Mouse (Mus musculus) olfactory bulb, adult 2 months (tissue): ENCODE data around the gene Metrn. TPM values are rescaled to one million over a fixed set of nuclear protein-coding genes. Genes with fewer than 3 reads are reported as not detected.

Source experiments
- H3K27ac ChIP-seq: fragments of 200-500 bp; 2 replicates; pipeline ENCODE4 v1.5.1; 2012; ENCODE audit warnings: low read depth, low read length; ENCODE audit not compliant: insufficient read depth
- H3K4me1 ChIP-seq: fragments of 200-500 bp; 2 replicates; pipeline ENCODE4 v1.6.1; 2012; ENCODE audit warnings: low read length; ENCODE audit not compliant: control insufficient read depth, insufficient read depth
- H3K4me3 ChIP-seq: fragments of 200-500 bp; 2 replicates; pipeline ENCODE4 v1.5.1; 2012; ENCODE audit warnings: mild to moderate bottlenecking, low read depth, low read length, moderate library complexity; ENCODE audit not compliant: insufficient read depth
- CTCF ChIP-seq: fragments of 200-500 bp; IDR thresholded peaks from 2 replicates; pipeline ENCODE4 v1.5.1; 2012; ENCODE audit warnings: low read depth, mild to moderate bottlenecking, low read length, moderate library complexity; ENCODE audit not compliant: insufficient read depth
- POLR2A ChIP-seq: fragments of 200-500 bp; IDR thresholded peaks from 2 replicates; pipeline ENCODE4 v1.6.1; 2012; ENCODE audit warnings: mild to moderate bottlenecking, low read depth, low read length, moderate library complexity; ENCODE audit not compliant: insufficient read depth
- WGBS: fragments of 180-500 bp; shearing (Covaris S2); methylation state at CpG from one replicate; pipeline ENCODE4 v1.1.7; 2018; 5-methylcytosine and 5-hydroxymethylcytosine counted together
- polyA plus RNA-seq: library from polyadenylated mRNA; stranded (reverse); fragments of >200 nt; gene quantifications from 2 replicates; pipeline ENCODE4 v1.2.4, GENCODE M21; 2012; ENCODE audit warnings: low replicate concordance; ENCODE audit not compliant: missing spikeins, insufficient read depth, insufficient read length

The Metrn gene
- polyA plus RNA-seq, 1 experiment = not detected

DNA sequence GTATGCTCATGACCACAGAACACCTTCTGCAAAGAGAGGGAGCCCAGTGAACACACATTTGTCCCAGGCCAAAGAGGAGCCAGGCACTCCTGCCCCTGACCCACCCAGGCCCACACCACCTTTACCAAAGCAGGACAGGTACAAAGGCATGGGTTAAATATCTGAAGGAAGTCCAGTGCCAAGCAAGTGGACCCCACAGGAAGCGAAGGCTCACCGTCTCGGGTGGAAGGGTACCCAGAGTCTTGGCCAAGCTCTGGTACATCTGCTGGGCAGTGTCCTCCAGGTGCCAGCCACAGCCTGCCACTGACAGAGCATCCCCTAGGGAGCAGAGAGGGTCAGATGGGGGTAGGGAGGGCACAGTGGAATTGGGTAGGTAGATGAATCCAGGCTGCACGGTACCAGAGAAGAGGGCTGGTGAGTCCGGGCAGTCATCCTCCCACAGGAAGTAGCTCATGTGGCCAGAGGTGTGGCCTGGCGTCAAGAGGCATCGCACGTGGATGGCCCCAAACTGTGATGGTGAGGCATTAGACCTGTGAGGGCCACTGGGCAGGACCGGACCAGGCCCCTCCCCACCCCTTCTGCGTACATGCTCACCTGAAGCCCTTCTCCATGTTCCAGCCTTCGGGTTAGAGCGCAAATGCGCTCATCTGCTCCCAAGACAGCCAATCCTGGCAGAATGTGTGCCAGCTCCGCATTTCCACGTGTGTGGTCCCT is 12.9 kb downstream of the Metrn start:
- TF ChIP-seq CTCF (no peak), POLR2A (no peak)
- WGBS = 65% methylated on average over 15 of the region's 15 CpGs
- Histone ChIP-seq H3K27ac (no peak overlapping the region), H3K4me3 (peak overlapping the region; percentile 64), H3K4me1 (peaks cover 15% of the 10 kb centered on the region)

DNA sequence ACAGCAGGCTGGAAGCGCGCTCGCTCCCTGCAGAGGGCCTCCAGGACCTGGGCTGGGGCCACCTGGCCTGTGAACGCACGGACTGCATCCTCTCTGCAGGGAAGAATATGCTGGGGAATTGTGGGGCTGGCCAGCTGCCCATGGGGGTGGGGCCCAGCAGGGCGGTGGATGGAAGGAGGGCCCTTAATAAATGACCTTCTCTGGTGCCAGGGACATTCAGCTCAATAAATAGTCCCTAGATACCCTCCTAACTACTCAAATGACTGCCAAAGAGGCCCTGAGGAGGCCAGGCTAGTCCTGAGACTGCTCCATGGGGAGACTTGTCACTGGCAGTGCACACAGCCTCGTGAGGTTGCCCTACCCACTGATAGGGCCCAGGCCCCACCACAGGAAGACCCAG is 13.8 kb downstream of the Metrn start:
- TF ChIP-seq CTCF = no peak
- WGBS = 46% methylated on average over 7 of the region's 7 CpGs
- H3K4me1 ChIP-seq = peaks cover 18% of the 10 kb centered on the region
- H3K4me3 ChIP-seq = no peak overlapping the region
- no peak overlapping the region for H3K27ac ChIP-seq

DNA sequence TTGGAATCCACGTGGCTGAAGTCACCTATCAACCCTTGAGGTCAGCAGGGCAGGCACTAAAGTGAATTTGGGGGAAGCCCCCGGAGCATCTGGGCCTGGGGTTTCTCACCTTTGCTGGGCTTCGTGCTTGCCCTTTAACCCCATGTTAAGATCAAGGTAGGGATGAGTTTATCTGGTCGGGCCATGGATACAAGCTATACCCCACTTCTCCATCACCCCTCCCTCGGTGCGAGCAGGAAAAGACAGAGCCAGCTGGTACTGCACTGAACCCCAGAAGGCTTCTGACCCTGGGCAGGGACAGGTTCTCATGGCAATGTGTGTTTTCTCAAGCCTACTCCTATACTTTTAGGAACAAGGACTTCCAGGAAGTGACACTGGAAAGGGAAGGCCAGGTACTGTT is 15.6 kb downstream of the Metrn start:
- Histone ChIP-seq H3K4me1 (peaks cover 18% of the 10 kb centered on the region), H3K27ac (no peak overlapping the region), H3K4me3 (no peak overlapping the region)
- no peak for TF ChIP-seq POLR2A
- no peak for TF ChIP-seq CTCF
- WGBS = 78% methylated on average over 6 of the region's 6 CpGs

DNA sequence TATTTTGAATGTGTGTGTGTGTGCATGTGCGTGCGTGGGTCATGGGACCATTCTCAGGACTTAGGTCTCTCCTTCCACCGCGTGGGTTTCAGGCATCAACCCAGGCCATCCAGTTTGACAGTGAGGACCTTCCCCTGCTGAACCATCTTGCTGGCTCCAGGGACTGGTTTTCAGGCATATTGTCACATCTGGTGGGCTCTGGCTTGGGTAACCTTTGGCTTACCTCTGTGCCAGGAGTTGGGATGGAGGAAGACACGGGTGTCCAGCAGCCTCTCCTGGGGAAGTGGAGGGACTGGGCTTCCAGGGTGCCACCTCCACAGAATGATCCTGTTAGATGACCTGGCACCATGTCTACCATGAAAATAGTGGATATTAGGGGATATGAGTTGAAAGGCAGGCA is 19.0 kb downstream of the Metrn start:
- Histone ChIP-seq H3K27ac (no peak overlapping the region), H3K4me3 (no peak overlapping the region), H3K4me1 (peaks cover 10% of the 10 kb centered on the region)
- WGBS = 93% methylated on average over 5 of the region's 5 CpGs
- TF ChIP-seq POLR2A = no peak
- no peak for TF ChIP-seq CTCF

GRCm38 (mm10) chr17:25775318-25776062 is 21.4 kb downstream of the Metrn start:
- Histone ChIP-seq H3K27ac (no peak overlapping the region), H3K4me3 (no peak overlapping the region), H3K4me1 (peaks cover 10% of the 10 kb centered on the region)
- WGBS = 79% methylated on average over 10 of the region's 10 CpGs
- no peak for TF ChIP-seq CTCF
- no peak for TF ChIP-seq POLR2A

DNA sequence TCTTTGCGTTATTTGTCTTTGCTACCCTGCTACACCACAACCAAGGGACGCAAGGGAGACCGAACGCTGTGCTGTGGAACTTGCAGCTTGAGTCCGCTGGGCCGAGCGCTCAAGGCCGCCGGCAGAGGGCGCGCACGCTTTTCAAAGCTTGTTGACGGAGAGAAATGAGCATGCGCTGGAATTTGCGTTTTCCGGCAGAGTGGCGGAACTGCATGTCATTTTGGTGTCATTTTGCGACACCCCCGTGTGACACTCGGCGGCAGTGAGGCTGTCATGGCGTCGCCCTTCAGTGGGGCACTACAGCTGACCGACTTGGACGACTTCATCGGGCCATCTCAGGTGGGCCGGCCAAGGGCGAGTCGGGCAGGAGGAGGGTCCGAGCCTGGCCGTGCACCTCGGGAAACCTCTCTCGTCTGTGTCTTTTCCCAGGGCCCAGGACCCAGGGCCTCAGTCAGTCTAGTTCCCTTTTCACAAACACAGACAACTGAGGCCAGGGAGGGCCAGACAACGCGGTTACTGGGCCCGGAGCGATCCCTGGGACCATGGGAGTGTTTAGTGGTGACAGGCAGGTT is 23.3 kb downstream of the Metrn start, which contains the start of gene Narfl:
TSS of gene Narfl (plus strand) at position 228 of the 572 bp plus-strand sequence.
- peak within 1 kb of the TSS; percentile 66 for H3K4me3 ChIP-seq
- peak within 1 kb of the TSS; percentile 12; the same call in 1 of the 2 replicates for H3K27ac ChIP-seq
- peaks cover 7% of the 10 kb centered on the region for H3K4me1 ChIP-seq
- TF ChIP-seq POLR2A (peak; percentile 59; the same call in 1 of the 2 replicates), CTCF (peak; percentile 83)
- under 1% methylated on average over 37 of the region's 37 CpGs for WGBS

- 33% methylated on average over 9 of the region's 9 CpGs for WGBS
- Histone ChIP-seq H3K4me1 (peaks cover 3% of the 10 kb centered on the region), H3K27ac (no peak overlapping the region), H3K4me3 (no peak overlapping the region)
- TF ChIP-seq POLR2A = no peak
- no peak for TF ChIP-seq CTCF
These were observed 27.6 kb downstream of the Metrn start for GRCm38 (mm10) chr17:25769331-25769730.

DNA sequence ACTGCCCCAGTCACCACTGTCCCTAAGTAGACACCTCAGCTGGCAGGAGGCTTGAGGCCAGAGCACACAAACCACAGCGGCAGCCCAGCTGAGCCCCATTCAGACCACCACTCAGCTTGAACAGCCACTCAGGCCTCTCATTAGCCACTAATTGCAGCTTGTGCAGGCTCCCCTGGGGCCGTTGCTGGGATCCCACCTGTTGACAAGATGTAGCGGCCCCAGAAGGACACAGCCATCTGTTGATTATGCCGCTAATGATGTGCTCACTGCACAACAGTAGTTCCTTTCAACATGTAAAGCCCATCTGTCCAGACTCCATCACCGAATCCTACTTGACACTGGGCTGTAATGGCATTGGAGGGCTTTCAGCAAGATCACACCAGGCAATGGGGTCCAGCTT is 31.1 kb downstream of the Metrn start:
- TF ChIP-seq POLR2A = no peak
- no peak for TF ChIP-seq CTCF
- no peaks in the 10 kb centered on the region; the same call in 1 of the 2 replicates for H3K4me1 ChIP-seq
- 15% methylated on average over 5 of the region's 5 CpGs for WGBS

DNA sequence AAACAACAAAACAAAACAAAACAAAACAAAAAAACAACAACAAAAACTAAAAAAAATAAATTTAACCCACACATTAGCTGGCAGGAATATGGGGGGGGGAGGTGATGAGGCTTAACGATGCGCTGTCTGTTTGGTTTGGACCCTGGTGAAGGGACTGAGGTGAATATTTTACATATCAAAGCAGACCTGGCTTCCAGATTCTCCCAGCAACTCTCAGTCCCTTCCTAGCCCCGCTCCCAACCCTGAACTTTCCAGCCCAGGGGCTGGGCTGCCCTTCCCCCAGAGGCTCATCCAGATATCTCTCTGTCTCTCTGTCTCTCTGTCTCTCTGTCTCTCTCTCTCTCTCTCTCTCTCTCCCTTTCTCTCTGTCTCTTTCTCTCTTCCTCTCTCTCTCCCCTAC is 34.3 kb downstream of the Metrn start:
- TF ChIP-seq CTCF (no peak), POLR2A (no peak)
- 47% methylated on average over 3 of the region's 3 CpGs for WGBS
- Histone ChIP-seq H3K27ac (no peak overlapping the region), H3K4me1 (no peaks in the 10 kb centered on the region; the same call in 1 of the 2 replicates), H3K4me3 (no peak overlapping the region)

More for the DNA sequence above, 31.1 kb downstream of the Metrn start:
- no peak overlapping the region for H3K27ac ChIP-seq
- no peak overlapping the region for H3K4me3 ChIP-seq
